Mouse (Mus musculus): ENCODE measurements around the gene Grik4.

The Grik4 gene

DNA sequence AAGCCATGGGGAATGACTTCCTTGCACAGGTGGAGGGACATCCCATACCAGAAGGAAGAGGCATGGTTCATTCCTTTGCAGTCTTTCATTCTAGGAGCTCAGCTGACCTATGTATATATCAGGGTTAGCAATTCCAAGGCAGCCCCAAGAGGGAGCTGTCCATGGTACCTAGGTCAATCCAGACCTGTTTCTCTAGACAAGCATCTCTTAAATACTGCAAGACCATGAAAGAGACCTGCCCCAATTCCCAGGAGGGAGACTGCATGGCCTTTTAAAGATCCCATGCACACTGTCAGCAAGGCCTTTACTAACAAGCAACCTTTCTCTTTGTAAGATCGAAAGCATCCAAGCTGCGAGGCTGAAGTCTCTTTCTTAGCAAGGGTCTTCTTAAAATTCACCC lies 291.5 kb downstream of the Grik4 start:
- peak; percentile 53 for DNase-seq

DNA sequence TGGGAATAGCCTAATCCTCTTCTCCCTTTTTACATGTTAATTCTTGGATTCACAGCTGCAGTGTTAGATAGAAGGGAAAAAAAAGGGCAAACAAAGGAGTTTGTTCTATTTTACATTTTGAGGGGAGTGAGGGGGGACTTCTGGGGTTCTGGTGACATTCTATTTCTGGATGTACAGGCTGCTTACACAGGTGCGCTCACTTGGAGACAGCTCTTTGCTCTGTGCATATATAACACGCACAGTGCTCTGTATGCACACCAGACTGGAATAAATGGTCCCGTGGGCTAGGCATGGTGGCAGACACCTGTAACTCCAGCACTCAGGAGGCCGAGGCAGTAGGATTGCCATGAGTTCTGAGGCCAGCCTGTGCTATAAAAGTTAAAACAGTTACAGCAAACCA lies 292.0 kb downstream of the Grik4 start:
- no peak for DNase-seq

DNA sequence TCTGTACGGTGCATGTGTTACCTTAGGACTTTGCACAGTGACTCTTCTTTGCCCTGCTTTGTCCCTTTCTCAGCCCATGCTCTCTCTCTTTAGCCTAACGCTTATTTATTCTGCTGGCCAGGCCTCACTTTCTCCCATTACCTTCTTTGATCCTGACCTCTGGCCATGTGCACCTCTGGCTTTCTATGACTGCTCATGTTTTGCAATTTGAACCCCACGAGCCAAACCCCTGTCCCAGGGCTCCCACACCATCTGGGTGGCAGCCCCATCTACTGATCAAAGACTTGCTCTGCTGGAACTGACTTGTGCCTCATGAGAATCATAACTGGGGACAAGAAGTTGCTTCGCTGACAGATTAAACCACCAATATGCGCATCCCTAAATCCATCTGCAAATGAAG lies 294.4 kb downstream of the Grik4 start:
- no peak for DNase-seq

DNA sequence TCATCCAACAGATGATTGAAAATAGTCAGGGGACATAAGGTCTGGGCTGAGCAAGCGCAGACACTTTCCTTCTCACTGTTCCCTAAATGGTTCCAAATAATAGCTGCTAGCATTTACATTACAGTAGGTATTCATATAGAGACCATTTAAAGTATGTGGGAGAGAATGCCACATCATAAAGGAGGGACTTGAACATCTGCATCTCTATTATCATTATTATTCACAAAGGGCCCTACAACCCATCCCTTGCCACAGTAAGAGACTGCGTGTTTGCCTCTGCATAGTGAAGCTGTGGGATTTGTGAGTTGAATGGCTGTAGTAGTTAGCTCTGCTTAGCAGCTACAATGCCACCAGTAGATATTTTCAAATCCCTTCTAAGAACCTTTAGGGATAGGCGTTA lies 296.2 kb downstream of the Grik4 start:
- no peak for DNase-seq

DNA sequence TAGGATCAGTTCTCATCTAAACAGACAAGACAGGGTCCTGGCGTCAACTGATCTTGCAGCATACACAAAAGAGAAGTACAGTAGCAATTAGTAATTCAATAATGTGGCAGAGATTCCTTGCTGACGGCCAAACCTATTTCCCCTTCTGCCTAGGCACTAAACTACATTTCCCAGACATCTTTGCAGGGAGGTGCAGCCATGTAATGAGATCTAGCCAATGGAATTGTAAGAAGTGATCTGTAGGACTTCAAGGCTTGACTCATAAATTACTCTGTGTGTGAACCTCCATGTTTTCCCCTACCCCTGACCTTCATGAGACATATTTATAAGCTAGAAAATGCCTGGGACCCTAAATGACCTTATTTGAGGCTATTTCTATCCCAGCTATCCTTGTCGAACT lies 296.7 kb downstream of the Grik4 start:
- DNase-seq = no peak

DNA sequence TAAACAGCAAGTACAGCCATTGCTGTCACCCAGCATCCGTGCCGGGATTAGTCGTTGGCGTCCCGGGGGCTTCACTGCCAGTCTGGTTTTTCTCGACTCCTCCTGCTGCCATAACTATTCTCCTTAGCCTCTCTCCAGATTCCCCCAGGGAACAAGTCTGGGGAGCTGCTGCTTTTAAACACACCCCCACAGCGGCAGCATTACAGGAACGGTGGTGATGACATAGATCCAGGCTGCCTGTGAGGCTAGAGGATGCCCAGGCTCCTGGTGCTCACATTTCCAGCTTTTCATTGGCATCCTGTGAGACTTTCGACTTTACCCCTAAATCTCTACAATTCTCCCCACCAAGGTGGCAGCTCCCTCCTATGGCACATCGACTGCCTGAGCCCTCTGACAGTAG lies 297.5 kb downstream of the Grik4 start:
- no peak for DNase-seq

DNA sequence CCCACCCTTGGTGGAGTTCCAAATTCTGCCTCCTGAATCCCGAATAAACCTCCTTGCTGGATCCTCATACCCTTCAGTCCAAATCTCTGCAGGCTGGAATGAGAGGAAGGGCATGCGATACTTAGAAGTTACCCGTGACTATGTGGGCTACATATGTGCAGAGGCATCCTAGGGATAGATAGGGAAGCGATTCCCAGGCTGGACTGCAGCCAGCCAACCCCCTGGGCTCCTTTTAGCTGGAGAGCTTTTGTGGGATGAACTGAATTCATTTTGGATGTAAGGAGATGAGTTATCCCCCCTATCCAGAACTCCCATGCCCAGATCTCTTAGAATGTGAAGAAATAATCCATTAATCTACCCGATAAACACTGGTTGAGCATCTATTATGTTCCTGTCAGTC lies 299.1 kb downstream of the Grik4 start:
- no peak for DNase-seq

DNA sequence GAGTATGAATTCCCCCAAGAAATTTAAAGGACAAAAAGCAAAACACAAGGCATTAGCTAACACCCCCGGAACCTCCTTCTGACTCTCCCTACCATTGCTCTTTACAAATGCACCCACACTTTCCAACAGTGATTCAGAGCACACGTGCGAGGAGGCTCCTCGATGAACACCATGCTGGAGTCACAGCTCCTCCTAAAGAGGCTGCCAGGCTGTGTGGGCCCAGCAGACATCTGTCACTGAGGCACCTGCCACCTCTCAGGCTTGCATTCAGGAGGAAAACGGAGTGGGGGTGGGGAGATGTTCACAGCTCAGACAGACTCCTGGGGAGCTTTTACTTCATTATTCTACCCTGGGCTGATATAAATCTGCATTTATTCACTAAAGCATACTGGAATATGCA lies 301.5 kb downstream of the Grik4 start:
- no peak for DNase-seq

DNA sequence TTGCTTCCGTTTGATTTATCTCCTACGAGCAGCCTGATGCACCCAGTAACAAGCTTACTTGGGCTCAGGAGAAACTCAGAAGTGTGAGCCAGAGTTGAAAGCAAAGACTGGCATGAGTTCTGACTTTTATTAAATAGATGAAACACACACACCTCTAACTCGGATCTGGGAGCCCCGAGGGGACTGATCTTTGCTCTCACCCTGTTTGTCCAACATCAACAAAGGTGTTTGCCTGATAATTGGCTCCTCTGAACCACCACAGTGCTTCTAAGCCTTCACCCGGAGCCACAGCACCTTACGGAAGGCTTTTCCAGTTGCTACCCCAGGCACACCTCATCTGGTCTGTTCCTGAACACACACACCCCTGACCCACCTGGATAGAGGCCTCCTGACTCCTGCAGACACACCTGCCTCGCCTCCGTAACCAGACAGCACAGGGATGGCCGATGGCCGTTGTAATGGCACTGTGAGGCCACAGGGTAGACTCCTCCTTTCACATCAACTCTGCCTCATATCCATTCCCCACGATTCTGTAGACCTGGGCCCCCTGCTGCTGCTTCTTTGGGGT lies 302.7 kb downstream of the Grik4 start:
- DNase-seq = no peak

DNA sequence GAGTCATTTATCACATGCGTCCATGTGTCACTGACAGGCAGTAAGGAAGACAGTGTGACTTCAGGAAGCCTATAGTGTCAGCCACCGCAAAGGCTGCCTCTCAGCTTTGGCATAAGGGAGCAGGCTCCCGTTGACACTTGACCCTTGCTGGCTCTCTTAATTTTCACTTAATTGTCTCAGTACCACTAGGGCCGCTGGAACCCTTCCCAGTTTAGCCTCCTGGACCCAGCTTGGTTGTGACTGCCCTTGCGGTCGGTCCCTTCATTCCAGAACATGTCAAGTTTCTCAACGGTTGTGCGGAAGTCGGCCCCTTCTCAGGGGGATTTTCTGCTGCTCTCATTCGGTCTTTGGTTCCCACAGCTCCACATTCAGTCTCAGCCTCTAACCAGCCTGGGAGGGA lies 307.8 kb downstream of the Grik4 start:
- DNase-seq = peak; percentile 45

DNA sequence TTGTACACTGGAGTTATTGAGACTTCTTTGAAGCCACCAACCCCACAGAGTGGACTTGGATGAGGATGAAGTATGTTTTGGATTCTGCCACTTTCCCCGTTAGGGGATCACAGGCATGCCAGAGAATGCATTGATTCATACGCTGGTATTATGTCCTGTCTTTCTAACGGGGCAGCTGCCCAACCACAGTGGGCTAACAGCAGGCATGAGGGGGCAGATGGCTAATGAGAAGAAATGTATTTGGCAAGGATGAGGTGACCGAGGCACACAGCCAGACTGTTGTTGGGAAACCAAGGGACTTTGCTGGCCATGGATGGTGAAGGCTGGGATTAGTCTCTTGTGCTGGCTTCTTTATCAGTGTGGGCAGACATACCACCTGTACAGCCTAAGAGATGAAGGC lies 312.8 kb downstream of the Grik4 start:
- no peak for DNase-seq

DNA sequence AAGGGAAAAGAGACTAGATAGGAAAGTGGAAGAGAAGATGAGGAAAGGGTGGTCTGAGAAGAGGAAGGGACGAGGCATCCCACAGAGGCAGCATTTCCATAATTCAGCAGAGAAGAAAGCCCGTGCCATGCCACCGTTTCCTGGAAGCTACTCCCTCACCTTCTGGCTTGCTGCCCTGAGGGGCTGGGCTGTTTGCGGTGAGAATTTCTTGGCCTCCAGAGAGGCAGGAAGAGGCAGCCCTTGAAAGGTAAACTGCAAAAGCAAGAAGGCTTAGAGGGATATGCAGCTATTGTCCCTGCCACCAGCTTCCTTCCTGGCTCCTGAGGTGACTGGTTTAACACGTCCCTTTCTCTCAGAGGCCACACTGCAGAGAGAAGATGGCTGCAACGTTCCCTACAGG lies 316.7 kb downstream of the Grik4 start:
- peak; percentile 41 for DNase-seq

DNA sequence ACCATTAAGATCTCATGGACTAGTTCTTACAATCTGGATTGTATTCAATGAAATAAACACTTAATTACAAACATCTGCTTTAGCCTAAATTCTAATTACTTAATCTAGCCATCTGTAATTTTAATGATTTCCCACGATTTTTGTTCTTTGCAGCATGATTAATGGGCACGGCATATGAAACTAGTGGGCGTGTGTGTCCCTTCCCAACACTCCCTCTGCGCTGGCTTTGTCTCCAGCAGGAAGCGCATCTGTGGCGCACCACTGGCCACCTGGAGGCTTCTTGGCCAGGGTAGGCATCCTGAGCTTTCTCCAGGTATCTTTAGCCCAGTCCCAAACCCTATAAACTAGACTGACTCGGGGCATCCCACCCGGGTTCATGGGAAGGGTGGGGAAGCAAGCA lies 317.1 kb downstream of the Grik4 start:
- DNase-seq = no peak

DNA sequence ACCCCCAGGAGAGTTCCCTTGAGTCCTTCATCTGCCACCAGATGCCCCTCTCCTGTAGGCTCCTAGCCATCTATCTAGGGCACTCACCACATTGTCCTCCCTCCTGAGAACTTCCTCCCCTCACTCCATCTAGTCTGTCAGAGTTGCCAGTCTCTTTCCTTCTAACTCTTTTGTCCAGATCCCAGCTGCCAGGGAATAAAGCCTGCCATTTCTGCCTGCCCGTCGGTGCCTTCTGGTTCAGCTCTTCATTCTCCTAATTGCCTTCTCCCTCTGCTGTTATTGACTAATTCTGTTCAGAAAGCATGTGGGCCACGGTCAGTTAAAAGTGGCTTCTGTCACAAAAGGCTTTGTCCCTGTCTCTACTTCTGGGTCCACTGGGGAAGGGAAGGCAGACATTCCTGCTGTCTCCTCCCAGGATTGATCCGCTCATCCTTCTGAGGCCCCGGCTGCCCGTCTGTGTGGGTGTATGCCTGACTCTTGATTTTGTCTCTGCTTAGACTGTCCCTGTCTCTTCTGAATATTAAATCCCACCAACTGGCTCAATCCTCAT lies 318.0 kb downstream of the Grik4 start:
- DNase-seq = no peak

DNA sequence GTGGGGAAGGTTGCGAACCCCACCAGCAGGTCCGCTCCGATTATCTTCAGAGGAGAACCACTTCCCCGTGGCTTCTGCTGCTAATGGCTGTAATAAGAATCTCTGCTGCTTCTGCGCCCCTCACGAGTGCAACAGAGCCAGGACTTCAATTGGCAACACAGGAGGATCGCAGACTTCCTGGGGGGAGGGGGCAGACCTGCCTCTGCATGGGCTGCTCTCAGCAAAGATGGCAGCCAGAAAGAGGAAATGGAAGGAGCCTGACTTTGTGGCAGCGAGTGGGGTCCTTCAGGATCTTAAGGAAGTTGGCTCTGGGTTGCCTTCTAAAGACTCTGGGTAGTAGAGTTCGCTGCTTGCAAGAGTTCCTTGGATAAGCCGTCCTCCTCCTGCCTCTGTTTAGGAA lies 329.9 kb downstream of the Grik4 start:
- no peak for DNase-seq

DNA sequence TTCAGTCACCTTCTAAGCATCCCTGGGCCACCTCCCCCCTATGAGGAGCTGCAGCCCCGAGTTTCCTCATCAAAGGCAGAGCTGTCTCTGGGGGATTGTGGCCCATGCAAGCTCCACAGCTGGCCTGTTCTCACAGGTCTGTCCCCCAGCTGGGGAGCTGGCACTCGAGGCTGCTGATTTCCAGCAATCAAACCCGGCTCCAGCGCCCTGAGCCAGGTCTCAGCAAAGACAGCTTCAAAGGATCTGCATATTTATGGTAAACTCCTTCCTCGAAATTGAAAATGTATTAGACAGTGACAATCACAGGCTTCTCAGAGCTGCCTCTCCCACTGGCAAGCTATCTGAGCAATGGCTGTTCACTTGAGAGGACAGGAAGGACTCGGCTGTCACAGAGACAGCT lies 330.5 kb downstream of the Grik4 start:
- no peak for DNase-seq

DNA sequence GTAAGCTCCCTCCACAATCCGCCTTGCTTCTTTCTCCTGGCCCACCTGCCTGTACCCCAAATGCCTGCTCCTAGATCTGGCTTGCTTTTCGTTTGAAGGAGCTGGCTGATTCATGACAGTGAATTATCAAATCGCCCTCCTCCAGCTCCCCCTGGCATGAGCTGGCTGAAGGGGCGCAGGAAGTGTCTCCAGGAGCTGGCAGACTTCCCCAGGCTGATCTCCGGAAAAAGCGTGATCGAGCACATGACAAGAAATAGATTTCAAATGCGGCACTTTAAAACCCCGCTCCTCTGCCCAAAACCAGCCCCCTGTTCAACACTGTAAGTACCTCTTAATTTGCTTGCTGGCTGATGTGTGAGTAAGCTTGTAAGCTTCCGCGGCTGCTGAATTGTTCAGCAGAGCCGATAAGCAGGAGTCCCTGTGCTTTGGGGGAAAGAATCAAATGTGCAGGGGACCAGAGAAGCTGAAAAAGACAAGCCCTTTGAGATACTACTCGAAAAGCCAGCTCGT lies 331.8 kb downstream of the Grik4 start:
- DNase-seq = peak; percentile 30

DNA sequence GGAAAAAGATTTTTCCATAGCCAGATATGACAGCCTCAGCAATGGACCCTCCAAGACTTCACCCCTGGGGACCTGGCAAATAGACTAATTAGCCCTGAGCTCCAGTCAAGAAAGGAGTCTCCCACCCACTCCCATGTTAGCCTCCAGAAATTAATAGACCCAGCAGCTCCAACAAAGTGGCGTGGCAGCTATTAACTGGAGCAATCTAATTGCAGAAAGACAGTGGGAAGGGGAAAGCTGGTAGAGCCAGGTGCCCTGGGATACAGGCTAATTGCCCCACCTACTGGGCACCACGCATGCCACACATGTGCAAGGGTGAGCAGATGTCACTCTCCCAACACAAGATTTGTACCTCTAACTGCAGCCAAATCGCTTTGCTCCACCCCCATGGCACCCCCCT lies 342.8 kb downstream of the Grik4 start:
- DNase-seq = no peak

DNA sequence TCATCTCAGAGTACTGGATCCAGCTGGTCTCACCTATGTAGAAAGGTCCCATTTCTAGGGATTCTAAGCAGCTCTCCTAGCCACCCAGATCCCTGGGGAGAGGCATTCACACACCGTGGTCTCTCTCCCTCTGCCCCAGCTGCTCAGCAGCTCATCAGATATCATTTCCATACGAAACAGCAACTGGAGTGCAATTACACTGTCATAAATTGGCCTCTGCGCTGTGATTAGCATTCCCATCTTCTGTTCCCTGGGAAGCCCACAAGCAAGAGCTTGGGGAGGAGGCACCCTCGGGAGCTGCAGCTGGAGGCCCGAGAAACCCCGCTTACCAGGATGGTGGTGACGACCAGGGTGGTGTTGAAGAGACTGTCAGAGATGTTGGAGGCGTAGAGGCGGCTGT lies 346.8 kb downstream of the Grik4 start:
- no peak for DNase-seq

DNA sequence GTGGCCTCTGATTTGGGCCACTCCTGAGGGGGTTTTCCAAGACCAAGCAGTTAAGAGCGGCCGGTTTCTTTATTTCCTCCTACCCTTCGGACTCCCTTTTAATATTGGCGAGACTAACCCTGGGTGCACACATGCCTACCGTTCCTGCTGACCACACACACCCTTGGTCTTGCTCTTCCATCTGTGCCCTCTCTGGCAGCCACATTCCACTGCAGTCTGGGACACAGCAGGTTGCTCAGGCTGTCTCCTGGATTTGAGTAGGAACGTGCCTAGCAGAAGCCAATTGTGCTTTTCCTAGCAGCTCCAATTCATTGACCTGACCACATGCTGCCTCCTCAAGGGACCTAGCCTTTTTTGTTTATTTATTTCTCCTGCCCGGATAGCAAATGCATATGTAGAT lies 365.8 kb downstream of the Grik4 start:
- DNase-seq = no peak

DNA sequence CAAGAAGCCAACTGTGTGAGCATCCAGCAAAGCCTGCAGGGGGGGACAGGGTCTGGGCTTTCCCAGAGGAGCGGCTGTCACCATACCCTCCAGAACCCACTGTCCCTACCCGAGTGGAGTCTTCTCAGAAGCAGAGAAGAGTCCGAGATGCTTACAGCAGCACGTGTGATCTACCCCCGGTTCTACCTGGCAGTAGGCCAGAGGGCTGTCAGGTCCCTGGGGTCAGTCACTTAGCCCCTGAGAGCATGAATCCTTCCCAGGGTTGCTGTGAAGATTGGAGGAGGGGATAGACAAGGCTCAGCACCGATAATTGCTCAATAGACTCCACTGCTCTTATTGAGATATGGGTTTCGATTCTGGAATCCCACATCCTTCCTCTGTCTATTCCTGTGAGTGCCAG lies 366.2 kb downstream of the Grik4 start:
- DNase-seq = no peak

DNA sequence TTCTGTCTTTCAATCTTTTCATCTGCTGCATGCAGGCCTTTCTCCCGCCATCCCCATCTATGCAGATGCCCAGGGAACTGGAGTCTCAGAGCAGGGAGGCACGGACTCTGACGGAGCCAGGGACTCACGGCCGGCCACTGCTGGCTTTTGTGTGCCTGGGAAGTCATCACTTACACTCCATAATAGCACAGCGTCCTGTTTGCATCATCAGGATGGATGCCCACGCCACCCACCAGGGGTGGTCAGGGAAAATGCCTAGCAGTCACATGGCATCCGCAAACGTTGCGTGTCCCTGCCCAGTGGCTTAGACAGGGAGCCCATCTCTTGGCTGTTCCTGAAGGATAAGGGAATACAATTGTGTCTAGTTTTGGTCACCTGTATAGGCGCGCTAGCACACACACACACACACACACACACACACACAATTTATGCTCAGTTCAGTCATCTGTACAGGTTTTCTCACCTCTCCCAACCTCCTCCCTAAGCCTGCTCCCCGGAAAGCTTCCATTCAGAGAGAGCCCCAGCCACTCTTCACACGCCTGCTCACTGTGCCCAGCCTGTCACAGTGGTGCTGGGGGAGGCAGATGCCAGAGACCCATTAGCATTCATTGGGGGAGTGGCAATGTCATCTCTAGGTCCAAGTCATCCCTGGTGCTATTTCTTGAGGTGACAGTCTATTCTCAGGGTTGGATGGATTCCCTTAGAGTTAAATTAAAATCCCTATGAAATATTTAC lies 370.5 kb downstream of the Grik4 start:
- no peak for DNase-seq

DNA sequence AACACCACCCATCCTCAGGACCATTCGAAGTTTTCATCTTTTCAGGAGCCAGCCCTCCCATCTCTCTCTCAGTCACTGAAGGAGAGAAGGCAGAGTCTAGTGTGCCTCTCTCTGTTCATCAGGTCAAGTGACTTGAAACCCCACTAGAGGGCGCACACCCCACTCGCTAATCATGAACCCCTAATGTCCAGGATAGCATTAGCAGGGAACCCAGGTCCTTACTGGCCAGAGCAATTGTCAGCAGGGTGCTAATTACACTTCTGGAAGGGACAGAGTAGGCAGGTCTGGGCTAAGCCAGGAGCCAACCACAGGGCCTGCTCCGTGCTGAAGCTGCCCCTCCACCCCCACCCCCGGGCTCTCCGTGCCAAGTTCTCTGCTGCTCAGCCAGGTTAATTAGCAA lies 371.1 kb downstream of the Grik4 start:
- DNase-seq = peak; percentile 75

DNA sequence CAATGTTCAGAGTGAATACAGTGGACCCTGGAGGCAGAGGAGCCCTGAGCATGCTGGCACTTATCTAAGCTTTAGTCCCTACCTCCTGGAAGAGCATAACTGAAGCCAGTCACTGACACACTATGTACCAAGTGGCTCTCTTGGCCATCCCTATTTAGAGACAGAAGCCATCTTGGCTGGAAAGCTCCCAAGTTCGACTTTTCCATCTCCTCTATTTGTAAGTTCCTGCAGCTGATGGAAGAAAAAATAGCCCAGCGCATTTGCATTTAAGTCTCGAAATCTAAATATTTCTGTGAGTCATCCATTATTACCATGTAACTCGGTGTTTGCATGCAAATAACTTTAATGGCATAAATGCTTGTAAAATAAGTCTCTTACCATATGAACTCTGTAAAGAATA lies 378.4 kb downstream of the Grik4 start:
- no peak for DNase-seq

DNA sequence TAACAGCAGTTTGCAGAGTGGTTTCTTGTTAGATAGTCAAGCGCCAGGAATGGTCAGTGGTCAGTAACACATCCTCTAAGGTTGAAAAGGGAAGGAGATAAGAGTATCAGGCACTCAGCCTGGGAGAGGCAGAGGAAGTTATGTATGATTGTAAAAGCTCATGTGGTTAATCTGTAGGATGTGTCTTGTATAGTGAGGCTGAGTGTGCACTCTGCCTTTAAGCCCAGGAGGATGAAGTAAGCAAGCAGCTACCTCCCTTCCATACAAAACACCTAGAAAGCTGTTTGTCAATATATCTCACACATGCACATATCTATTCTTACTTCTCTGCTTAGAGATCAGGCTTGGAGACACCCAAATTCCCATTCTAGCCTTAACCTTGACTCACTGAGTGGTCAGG lies 389.1 kb downstream of the Grik4 start:
- no peak for DNase-seq
